Comparison of ENCODE assay signal across 8 mouse cellular contexts in the genomic region with DNA sequence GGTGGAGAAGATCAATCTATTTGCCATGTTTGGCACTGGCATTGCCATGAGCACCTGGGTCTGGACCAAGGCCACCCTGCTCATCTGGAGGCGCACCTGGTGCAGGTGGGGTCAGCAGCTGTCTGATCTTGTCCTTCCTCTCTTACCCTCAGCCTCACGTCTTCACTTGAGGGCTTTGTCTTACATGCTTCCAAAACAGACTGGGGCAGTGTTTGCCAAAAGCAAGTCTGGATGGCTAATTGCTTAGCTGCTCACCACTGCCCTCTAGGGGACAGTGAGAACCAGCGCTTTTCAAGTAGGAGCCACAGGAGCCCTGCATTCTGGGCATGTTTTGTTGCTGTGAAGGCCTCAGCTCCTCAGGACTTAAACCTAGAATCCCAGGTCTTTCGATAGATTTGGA. TPM values are rescaled to one million over a fixed set of nuclear protein-coding genes. Genes with fewer than 3 reads are reported as not detected.
A peak's percentile ranks its signal among the peaks of the same experiment; 100 is the strongest.
DNase-seq lines count a peak whose midpoint lies in the region; ATAC-seq lines count a peak whose summit lies in the region.
"Had no signal": no experiment of that assay in that cellular context is flagged by ENCODE, and none has a peak within 500 bp of the region (broad histone marks: within the 10 kb centered on the region; RNA-seq: fewer than 3 reads in every experiment).

No protein-coding gene starts in this region.

- DNase-seq in NIH3T3 (ENCODE audit: low read depth) = peak; percentile 96
- DNase-seq in c-Kit-positive CD71-positive TER-119-positive erythroid progenitor cells, embryonic 14.5 days (ENCODE audit: low spot score) = peak; percentile 79
- peak; percentile 89 for DNase-seq in forebrain, embryonic 14.5 days (ENCODE audit: low spot score)
- DNase-seq in hindbrain, embryonic 14.5 days (ENCODE audit: low spot score) = peak; percentile 81
- peak; percentile 68 for DNase-seq in left cerebral cortex, adult 11 months (ENCODE audit: low spot score)
- DNase-seq in mesoderm, embryonic 11.5 days (ENCODE audit: low read depth, low spot score) = peak; percentile 86
- peak; percentile 59 to 82 for DNase-seq in spleen, postnatal 10 days (ENCODE audit: low spot score in 2 of 2)

- H3K9me3 ChIP-seq in forebrain, embryonic 14.5 days (replicated peaks; ENCODE audit: control insufficient read depth, low read length) = no peaks in the 10 kb centered on the region
- H3K9me3 ChIP-seq in hindbrain, embryonic 14.5 days (ENCODE audit: control insufficient read depth, low read length) = no peaks in the 10 kb centered on the region

- ATAC-seq in forebrain, embryonic 14.5 days = peak; percentile 52; the same call in 1 of the 2 replicates
- 0 out of 2 replicates have a peak, but pooled peaks have one; percentile 26 for ATAC-seq in hindbrain, embryonic 14.5 days (ENCODE audit: low FRiP score)

- no peaks in the 10 kb centered on the region for H3K4me1 ChIP-seq in forebrain, embryonic 14.5 days (ENCODE audit: control insufficient read depth, insufficient read depth, low read length)
- no peaks in the 10 kb centered on the region for H3K4me1 ChIP-seq in hindbrain, embryonic 14.5 days (replicated peaks; ENCODE audit: control insufficient read depth, insufficient read depth, low read length)

- no peak overlapping the region for H3K4me2 ChIP-seq in forebrain, embryonic 14.5 days (ENCODE audit: low read length)
- no peak overlapping the region for H3K4me2 ChIP-seq in hindbrain, embryonic 14.5 days (replicated peaks)

- no peaks in the 10 kb centered on the region for H3K27me3 ChIP-seq in forebrain, embryonic 14.5 days (replicated peaks; ENCODE audit: control insufficient read depth, insufficient read depth, low read length)
- no peaks in the 10 kb centered on the region for H3K27me3 ChIP-seq in hindbrain, embryonic 14.5 days (ENCODE audit: control insufficient read depth, insufficient read depth, low read length)

- peaks cover 32% of the 10 kb centered on the region for H3K36me3 ChIP-seq in forebrain, embryonic 14.5 days (ENCODE audit: control insufficient read depth, insufficient read depth, low read length)
- peaks cover 13% of the 10 kb centered on the region for H3K36me3 ChIP-seq in hindbrain, embryonic 14.5 days (replicated peaks; ENCODE audit: control insufficient read depth, insufficient read depth)

- H3K9ac ChIP-seq in forebrain, embryonic 14.5 days (ENCODE audit: low read length) = no peak overlapping the region
- no peak overlapping the region for H3K9ac ChIP-seq in hindbrain, embryonic 14.5 days

- WGBS in forebrain, embryonic 14.5 days = 34% methylated on average over 4 of the region's 4 CpGs
- WGBS in hindbrain, embryonic 14.5 days = 51% methylated on average over 4 of the region's 4 CpGs

- no peak overlapping the region for H3K4me3 ChIP-seq in forebrain, embryonic 14.5 days (ENCODE audit: low read depth, low read length)
- H3K4me3 ChIP-seq in hindbrain, embryonic 14.5 days (replicated peaks; ENCODE audit: low read length) = no peak overlapping the region

- peak overlapping the region; percentile 10; the same call in 1 of the 2 replicates for H3K27ac ChIP-seq in forebrain, embryonic 14.5 days (ENCODE audit: low read depth, low read length)
- H3K27ac ChIP-seq in hindbrain, embryonic 14.5 days = no peak overlapping the region
- H3K27ac ChIP-seq: macrophage had no signal

RNA-seq across cellular contexts. Expression of gene Ahcyl2, which starts 9.4 kb away (rescaled TPM):
- polyA plus RNA-seq in forebrain, embryonic 14.5 days (2014; fragmentation: Nextera tagmentation; extraction: Ambion mirVana) = 8.6 and 11.5 TPM in 2 replicates
- polyA plus RNA-seq in hindbrain, embryonic 14.5 days (2014; fragmentation: Nextera tagmentation; extraction: Ambion mirVana) = 24.2 and 27.1 TPM in 2 replicates

RNA-seq across cellular contexts. Expression of gene Smo, which starts 23.1 kb away (rescaled TPM):
- polyA plus RNA-seq in forebrain, embryonic 14.5 days (2014; fragmentation: Nextera tagmentation; extraction: Ambion mirVana) = 9.7 and 10.4 TPM in 2 replicates
- 13.9 and 15.6 TPM in 2 replicates for polyA plus RNA-seq in hindbrain, embryonic 14.5 days (2014; fragmentation: Nextera tagmentation; extraction: Ambion mirVana)
